Mouse (Mus musculus) fat pad, adult 2 months (tissue): ENCODE measurements around the gene Polr3c.
"Not testable (repeated sequence)": the region's sequence is repeated elsewhere in the genome, so short reads cannot be mapped to it uniquely, and the experiment has no call there.

Experiments
- DNase-seq: peaks from one replicate; pipeline ENCODE4 v3.0.0-alpha.2; 2011; ENCODE audit warnings: low read depth, low spot score; ENCODE audit errors: extremely low read depth

The Polr3c gene

GRCm38 (mm10) chr3:96727343-96727827 is at the start of gene Polr3c, which contains the start of gene Rnf115:
Polr3c (minus strand) TSS chr3:96727628.
Rnf115 (plus strand) TSS chr3:96727664.
- DNase-seq = no peak

- no peak for DNase-seq
These were observed 49.7 kb upstream of the Polr3c start for GRCm38 (mm10) chr3:96777120-96777519.

GRCm38 (mm10) chr3:96772949-96773348 is 45.5 kb upstream of the Polr3c start:
- no peak for DNase-seq

DNA sequence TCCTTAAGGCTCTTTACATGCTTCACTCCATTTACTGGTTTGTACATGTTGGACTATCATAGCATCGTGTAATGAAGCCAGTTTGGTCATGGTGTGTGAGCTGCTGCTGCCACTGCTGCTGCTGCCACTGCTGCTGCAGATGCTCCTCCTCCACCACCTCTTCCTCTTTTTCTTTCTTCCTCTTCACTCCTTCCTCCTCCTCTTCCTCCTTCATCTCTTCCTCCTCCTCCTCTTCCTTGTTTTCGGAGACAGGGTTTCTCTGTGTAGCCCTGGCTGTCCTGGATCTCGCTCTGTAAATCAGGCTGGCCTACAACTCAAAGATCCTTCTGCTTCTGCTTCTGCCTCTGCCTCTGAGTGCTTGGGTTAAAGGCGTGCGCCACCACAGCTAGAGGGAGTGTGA is 42.5 kb upstream of the Polr3c start:
- DNase-seq = no peak

DNA sequence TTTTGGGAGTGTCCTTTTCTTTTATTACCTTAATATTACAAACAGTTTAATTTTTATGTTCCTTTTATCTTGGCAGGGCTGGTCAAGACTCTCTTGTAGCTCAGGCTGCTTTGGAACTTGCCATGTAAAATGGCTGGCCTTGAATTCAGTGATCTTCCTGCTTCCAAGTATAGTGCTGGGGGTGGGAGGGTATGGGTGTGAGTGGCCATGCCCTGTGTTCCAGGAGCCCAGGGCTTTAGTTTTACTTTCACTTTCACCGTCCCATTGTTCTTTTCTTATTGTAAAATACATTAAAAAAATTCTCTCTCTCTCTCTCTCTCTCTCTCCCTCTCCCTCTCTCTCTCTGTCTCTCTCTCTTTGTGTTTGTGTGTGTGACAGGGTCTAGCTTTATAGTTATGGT is 37.1 kb upstream of the Polr3c start:
- DNase-seq = no peak

- DNase-seq = no peak
These were observed 32.3 kb upstream of the Polr3c start for GRCm38 (mm10) chr3:96759695-96760094.

DNA sequence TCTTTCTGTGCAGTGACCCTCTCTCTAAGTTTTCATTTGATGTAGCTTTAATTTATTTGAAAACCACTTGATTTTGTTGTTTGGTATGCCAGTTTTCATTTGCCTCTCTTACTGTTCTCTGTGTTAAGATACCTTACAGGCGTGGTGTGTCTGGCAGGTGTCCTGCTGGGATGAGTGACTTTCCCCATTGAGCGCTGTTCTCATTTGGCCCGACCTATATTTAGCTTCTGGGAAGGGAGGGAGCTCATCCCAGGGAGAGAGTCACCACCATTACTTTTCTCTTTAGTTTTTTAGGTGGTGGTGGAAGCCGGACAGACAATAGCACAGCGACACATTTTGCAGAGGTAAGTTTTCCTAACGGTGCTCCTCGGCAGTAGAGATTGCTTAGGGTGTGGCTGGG is 30.3 kb upstream of the Polr3c start:
- DNase-seq = no peak

GRCm38 (mm10) chr3:96755935-96756334 is 28.5 kb upstream of the Polr3c start:
- no peak for DNase-seq

- no peak for DNase-seq
These were observed 19.4 kb upstream of the Polr3c start for GRCm38 (mm10) chr3:96746829-96747228.

DNA sequence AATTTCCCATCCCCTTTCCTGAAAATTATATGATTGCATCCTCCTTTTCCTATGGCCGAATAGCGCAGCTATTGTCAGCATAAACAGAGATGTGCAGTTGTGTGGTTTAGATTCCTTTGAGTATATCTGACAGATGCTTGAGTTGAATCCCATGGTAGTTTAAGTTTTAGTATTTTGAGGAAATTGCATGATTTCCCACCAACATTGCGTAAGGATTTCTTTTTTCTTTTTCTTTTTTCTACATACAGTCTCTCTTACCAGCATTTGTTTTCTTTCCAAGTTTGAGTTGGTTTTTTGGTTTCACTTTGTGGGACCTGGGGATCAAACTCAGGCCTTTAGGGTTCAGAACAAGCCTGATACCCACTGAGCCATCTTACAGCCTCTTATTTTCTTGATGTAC is 16.9 kb upstream of the Polr3c start:
- no peak for DNase-seq

DNA sequence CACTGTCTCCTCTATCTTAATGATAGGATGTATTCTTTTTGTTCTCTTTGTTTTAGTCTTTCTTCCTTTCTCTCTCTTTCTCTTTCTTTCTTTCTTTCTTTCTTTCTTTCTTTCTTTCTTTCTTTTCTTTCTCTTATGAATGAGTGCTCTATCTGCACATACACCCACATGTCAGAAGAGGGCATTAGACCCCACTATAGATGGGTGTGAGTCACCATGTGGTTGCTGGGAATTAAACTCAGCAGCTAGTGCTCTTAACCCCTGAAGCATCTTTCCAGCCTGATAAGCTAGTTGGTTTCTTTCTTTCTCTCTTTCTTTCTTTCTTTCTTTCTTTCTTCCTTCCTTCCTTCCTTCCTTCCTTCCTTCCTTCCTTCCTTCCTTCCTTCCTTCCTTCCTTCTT is 12.9 kb upstream of the Polr3c start:
- DNase-seq = not testable (repeated sequence)

- DNase-seq = no peak
These were observed 10.6 kb upstream of the Polr3c start for GRCm38 (mm10) chr3:96737995-96738394.

GRCm38 (mm10) chr3:96737013-96737740 is 9.7 kb upstream of the Polr3c start:
- peak; percentile 87 for DNase-seq

- DNase-seq = no peak
These were observed 7.8 kb upstream of the Polr3c start for GRCm38 (mm10) chr3:96735200-96735599.

GRCm38 (mm10) chr3:96733984-96734383 is 6.6 kb upstream of the Polr3c start:
- no peak for DNase-seq

DNA sequence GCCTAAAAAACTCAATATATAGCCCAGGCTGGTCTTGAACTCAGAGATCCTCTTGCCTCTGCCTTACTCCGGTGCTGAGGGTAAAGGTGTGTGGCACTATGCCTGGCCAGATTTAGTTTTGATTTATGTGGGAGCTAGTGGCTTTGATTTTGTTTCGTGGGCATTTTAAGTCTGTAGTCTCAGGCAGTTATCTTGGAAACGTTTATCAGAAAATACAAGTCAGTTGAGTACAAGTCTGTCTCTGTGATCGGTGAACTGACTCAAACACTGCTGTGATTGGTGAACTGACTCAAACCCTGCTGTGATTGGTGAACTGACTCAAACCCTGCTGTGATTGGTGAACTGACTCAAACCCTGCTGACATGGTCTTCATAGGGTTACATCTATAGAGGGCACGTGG is 3.4 kb upstream of the Polr3c start:
- DNase-seq = no peak

DNA sequence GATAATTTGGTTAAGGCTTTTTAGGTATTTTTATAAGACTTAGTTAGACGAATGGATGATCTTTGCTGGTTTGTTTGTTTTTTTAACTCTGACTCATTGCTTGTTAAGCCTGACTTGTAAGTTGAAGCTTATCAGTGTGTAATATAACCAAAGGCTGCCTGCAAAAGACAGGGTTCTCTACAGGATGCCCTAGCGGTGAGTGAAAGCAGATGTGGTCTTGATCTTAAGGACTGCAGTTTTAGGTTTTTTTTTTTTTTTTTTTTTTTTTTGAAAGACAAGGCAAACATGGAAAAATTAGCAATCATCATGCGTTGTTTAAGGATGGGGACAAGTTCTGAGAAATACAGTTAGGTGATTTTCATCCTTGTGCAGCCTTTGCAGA is 2.0 kb upstream of the Polr3c start:
- DNase-seq = no peak

DNA sequence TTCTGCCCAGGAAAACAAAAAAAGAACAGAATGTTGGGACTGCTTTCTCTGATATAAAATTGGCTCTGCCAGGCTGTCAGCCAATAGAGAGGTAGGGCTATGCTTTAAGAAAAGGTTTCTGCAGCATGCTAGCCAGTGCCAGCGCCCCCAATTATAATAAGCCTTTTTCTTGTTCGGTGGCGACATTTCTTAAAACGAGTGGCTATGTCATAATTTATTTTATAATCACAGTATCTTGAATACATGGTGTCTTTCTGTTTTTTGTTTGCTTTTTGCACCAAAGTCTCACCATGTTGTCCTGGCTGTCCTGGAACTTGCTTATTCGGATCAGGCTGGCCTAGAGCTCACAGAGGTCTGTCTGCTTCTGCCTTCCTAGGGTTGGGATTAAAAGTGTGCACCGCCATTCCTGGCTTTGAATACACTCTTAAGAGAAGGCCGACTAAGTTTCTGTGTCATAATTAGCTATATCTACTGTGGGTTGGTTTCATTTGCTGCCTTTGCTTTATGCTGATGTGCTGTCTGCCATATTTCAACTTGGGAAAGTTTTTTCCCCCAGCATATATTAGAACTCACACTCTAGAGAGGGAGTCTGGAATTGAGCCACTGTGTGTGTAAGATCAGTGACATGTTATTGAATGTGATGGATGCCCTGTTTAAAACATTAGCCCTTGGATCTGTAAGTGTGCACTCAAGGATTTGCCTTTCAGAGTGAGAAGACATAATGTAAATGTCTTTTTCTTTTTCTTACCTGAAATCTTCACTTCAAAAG is 1.4 kb upstream of the Polr3c start:
- DNase-seq = no peak

DNA sequence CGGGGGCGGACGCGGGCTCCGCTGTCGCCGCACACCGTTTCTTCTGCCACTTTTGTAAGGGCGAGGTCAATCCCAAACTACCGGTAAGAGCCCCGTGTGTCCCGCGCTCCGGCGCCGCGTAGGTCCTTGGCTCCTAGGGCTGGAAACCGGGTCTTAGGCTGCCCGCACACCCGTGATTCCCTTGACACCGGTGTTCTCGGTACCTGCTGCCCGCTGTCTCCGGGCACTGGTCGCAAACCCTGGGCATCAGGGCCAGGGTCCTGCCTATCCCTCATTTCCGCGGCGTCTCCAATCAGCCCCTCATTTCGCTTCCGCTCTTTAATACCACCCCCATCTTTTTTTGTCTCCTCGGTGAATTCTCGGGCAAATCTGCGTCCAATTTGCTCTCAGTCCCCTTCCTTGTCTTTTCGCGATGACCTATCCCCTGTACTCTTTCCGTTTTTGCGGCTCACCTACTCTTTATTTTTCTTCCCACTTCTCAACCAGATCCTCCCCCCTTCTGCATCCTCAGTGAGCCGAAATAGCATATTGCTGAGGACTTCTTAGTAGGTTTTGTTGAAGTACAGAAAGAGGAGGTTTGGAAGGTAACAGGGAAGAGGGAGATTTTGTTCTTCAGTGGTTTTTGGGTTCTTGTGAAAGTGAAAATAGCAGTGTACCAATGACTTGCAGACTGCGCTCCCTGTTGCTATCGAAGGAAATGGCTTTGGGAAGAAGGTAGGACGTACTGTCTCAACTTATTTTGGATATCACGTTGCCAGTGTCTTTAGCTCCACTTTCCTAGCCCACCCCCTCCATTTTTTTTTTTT is 603 bp upstream of the Polr3c start:
- DNase-seq = no peak

GRCm38 (mm10) chr3:96719173-96719572 is 8.3 kb downstream of the Polr3c start:
- DNase-seq = no peak

DNA sequence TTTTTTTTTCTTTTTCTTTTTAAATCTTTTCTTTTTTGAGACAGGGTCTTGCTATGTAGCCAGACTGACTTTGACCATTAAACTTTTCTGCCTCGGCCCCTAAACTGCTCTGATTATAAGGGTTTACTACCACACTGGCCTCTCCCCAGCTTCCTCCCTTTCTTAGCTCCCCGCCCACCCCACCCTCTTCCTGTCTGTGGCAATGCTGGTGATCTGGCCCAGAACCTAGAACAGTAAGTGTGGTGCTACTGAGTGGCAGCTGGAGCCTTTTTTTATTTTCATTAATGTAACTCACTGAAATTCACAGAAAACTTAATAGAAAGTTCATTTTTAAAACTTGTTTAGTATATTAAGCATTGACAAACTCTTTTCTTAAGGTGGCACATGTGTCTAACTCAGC is 11.6 kb downstream of the Polr3c start:
- DNase-seq = no peak
